Mouse (Mus musculus): ENCODE data around the gene Marc1. TPM values are rescaled to one million over a fixed set of nuclear protein-coding genes. Genes with fewer than 3 reads are reported as not detected.

Gene Marc1
- polyA plus RNA-seq (2015; fragmentation: Nextera tagmentation; extraction: Ambion mirVana): not detected in 2 replicates

DNA sequence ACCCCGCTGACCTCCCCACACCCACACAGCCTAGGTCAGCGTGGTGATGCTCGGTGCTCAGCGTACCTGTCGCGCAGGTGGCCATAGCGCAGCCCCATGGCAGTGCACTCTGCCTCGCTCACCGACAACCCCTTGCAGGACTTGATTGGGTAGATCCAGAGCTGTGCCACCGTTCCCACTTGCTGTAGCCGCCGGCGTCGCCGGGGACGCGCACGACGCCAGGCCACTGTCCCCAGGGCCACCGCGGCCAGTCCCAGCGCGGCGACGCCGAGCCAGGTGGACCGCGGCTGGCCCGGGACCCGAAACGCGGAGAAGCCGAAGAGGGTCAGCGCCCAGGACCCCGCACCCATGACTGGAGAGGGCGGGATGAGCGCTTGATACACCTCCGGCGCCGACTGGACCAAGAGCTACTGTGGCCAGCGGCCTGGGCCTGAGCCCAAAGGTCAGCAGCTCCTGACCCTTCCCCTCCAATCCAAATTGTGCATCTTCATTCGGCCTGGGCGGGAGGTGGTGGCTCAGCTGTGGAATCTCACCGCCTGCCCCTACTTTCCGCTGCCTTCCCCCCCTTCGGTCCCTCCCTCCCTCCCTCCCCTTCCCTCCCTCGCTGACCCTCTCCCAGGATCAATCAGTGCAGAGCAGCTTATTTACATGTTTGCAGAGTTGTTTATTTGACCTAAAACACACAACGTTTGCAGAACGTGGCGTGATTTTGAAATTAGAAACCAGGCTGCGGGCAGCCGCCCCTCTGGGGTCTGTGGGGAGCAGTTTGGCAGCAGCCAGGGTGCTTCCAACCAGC, at the start of gene Marc1:
Marc1 (minus strand) TSS at position 534 of the 796 bp plus-strand sequence.

DNA sequence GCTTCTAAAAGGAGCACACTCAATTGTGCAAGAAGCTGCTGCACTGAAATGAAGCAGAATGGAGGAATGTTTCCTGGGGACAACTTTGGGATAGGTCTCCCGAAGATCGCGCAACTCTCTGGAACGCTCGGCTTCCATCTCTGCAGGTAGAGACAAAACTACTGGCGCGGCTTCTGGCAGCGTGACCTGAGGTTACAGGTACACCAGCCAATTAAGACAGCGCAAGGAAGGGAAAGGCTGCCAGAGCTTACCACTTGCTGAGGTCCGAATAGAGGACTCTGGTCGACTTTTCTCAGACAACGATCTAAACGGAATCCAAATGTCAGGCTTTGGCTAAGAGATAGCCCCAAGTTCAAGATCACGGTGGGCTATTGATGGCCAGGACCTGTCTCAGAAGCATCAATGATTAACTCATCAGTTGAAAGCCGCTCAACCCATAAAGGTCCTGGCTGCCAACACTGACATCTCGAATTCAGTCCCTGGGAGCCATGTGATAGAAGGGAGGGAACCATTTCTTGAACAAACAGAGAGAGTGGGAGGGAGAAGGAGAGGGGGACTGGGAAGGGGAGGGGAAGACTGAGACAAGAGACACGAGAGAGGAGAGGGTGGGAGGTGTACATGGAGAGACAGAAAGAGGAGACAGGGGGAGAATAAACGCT, 35.1 kb upstream of the Marc1 start, which contains the start of gene Marc2:
Marc2 (minus strand) TSS at position 360 of the 659 bp plus-strand sequence.

MicroRNAs within 50 kb of the gene (microRNA counts, 519-probe panel; counts per million panel counts)
- 2,809 counts per million, percentile 5 among the panel's probes with 10 or more counts for microRNA mmu-miR-1981

Other genes starting within 250 kb of the Marc1 start
- gene Hlx, start 78.7 kb downstream of the Marc1 start, polyA plus RNA-seq (2015; fragmentation: Nextera tagmentation; extraction: Ambion mirVana): 9.1 and 10.9 TPM in 2 replicates
- 190 and 200 TPM in 2 replicates for gene Marc2, start 35.1 kb upstream of the Marc1 start, polyA plus RNA-seq (2015; fragmentation: Nextera tagmentation; extraction: Ambion mirVana)
- 2.5 and 3.0 TPM in 2 replicates for gene C130074G19Rik, start 71.9 kb upstream of the Marc1 start, polyA plus RNA-seq (2015; fragmentation: Nextera tagmentation; extraction: Ambion mirVana)
- 0.81 and 0.87 TPM in 2 replicates for gene Mark1, start 188.3 kb upstream of the Marc1 start, polyA plus RNA-seq (2015; fragmentation: Nextera tagmentation; extraction: Ambion mirVana)